Mouse (Mus musculus): Measurements from ENCODE around the gene Scfd1. TPM values are rescaled to one million over a fixed set of nuclear protein-coding genes. Genes with fewer than 3 reads are reported as not detected.

The Scfd1 gene
- polyA plus RNA-seq, 1 experiment: 5.5 TPM

DNA sequence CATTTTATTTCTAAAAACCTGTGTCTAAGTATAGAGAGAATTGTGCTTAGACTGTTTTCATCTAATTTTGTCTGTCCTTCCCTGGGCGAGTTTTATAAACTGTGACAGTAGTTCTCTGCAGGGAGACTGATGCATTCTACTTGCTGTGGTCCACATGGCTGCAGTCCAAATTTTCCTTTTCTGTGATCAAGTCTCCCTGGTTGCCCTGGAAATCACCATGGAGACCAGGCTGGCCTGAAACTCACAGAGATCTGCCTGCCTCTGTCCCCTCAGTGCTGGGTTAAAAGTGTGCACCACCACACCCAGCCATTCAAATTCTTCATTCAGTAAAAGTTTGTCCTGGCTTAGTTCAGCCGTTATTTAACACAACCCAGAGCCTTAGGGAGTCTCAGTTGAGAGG, 60.2 kb downstream of the Scfd1 start:
- H3K27me3 ChIP-seq (ENCODE audit: control insufficient read depth, insufficient read depth, low read length): no peaks in the 10 kb centered on the region
- peaks cover 47% of the 10 kb centered on the region for H3K36me3 ChIP-seq (ENCODE audit: control insufficient read depth, insufficient read depth, low read length)
- no peaks in the 10 kb centered on the region for H3K4me1 ChIP-seq (ENCODE audit: control insufficient read depth, insufficient read depth, insufficient read length, low read length)
- no peak for TF ChIP-seq POLR2A (IDR thresholded peaks at IDR 0.05; ENCODE audit: low read depth, low read length)
- TF ChIP-seq CTCF (IDR thresholded peaks at IDR 0.05; ENCODE audit: extremely low read depth, insufficient read length, insufficient replicate concordance, low read depth, low read length): no peak
- no peak overlapping the region for H3K4me3 ChIP-seq (ENCODE audit: low read depth, low read length)
- no peak overlapping the region for H3K27ac ChIP-seq (ENCODE audit: insufficient read depth, low read depth, low read length)
- 87% methylated on average over 2 of the region's 2 CpGs for WGBS

DNA sequence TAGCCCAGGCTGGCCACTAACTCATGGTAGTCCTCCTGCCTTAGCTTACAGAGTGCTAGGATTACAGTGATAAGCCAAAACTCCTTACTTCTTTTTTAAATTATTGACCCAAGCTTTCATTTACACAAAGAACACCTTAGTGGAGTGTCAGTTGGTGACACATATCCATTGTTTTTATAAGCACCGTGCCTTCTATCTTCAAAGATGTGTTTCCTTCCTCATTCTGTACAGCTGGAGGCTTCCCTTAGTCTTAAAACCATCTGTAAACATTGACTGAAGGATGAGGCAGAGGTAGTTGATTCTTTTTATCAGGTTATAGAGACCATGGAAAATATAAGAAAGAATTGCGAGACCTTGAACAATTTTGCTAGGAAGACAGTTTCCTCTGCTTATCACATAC, 61.0 kb downstream of the Scfd1 start:
- WGBS: 80% methylated on average over 2 of the region's 2 CpGs

DNA sequence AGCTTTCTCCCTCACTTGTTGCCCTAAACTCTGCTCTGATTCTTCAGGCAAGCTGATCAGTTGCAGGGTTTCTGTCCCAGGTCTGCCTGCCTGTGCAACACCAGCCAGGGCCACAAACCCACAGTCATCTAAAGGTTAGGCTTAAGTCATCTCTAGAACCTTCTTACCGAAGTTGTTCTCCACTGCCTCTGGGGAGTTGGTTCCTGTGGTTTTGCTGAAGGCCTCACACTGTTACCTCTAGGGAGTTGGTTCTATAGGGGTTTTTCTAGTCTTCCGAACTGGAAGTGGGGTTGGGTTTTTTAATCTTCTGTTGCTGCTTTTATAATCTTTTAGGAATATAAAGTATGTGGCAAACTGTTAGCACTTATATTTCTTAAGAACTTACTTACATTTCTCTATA, 72.0 kb downstream of the Scfd1 start:
- peaks cover 47% of the 10 kb centered on the region for H3K36me3 ChIP-seq (ENCODE audit: control insufficient read depth, insufficient read depth, low read length)
- 88% methylated on average over 2 of the region's 2 CpGs for WGBS
- no peak overlapping the region for H3K27ac ChIP-seq (ENCODE audit: insufficient read depth, low read depth, low read length)
- H3K27me3 ChIP-seq (ENCODE audit: control insufficient read depth, insufficient read depth, low read length): no peaks in the 10 kb centered on the region
- TF ChIP-seq POLR2A (IDR thresholded peaks at IDR 0.05; ENCODE audit: low read depth, low read length) (no peak), CTCF (IDR thresholded peaks at IDR 0.05; ENCODE audit: extremely low read depth, insufficient read length, insufficient replicate concordance, low read depth, low read length) (no peak)
- H3K4me3 ChIP-seq (ENCODE audit: low read depth, low read length): no peak overlapping the region
- H3K4me1 ChIP-seq (ENCODE audit: control insufficient read depth, insufficient read depth, insufficient read length, low read length): no peaks in the 10 kb centered on the region

More for the DNA sequence above, 61.0 kb downstream of the Scfd1 start:
- H3K27me3 ChIP-seq (ENCODE audit: control insufficient read depth, insufficient read depth, low read length): no peaks in the 10 kb centered on the region
- H3K4me1 ChIP-seq (ENCODE audit: control insufficient read depth, insufficient read depth, insufficient read length, low read length): no peaks in the 10 kb centered on the region
- TF ChIP-seq CTCF (IDR thresholded peaks at IDR 0.05; ENCODE audit: extremely low read depth, insufficient read length, insufficient replicate concordance, low read depth, low read length) (no peak), POLR2A (IDR thresholded peaks at IDR 0.05; ENCODE audit: low read depth, low read length) (no peak)
- H3K36me3 ChIP-seq (ENCODE audit: control insufficient read depth, insufficient read depth, low read length): peaks cover 41% of the 10 kb centered on the region
- no peak overlapping the region for H3K4me3 ChIP-seq (ENCODE audit: low read depth, low read length)
- no peak overlapping the region for H3K27ac ChIP-seq (ENCODE audit: insufficient read depth, low read depth, low read length)

DNA sequence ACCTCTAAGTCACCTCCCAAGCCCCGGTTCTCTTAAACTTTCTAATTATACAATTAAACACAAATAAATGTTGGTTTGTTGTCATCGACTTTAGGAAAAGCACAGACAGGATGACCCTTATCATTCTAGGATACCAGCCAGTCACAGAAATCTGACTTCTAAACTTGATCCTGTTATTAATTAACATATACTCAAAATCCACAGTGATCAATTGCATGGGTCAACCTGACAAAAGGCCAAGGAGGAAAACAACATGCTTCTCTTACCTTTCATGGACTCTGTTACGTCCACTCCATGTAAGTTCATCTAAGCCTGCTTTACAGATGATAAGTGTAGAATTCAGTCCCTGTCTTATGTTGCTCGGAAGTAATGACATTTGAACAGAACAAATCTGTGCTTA, 93.6 kb downstream of the Scfd1 start:
- no peaks in the 10 kb centered on the region for H3K4me1 ChIP-seq (ENCODE audit: control insufficient read depth, insufficient read depth, insufficient read length, low read length)
- H3K4me3 ChIP-seq (ENCODE audit: low read depth, low read length): no peak overlapping the region
- H3K36me3 ChIP-seq (ENCODE audit: control insufficient read depth, insufficient read depth, low read length): no peaks in the 10 kb centered on the region
- H3K27ac ChIP-seq (ENCODE audit: insufficient read depth, low read depth, low read length): no peak overlapping the region
- no peaks in the 10 kb centered on the region for H3K27me3 ChIP-seq (ENCODE audit: control insufficient read depth, insufficient read depth, low read length)
- TF ChIP-seq POLR2A (IDR thresholded peaks at IDR 0.05; ENCODE audit: low read depth, low read length): no peak
- TF ChIP-seq CTCF (IDR thresholded peaks at IDR 0.05; ENCODE audit: extremely low read depth, insufficient read length, insufficient replicate concordance, low read depth, low read length): no peak
- WGBS: 80% methylated on average over 4 of the region's 4 CpGs

DNA sequence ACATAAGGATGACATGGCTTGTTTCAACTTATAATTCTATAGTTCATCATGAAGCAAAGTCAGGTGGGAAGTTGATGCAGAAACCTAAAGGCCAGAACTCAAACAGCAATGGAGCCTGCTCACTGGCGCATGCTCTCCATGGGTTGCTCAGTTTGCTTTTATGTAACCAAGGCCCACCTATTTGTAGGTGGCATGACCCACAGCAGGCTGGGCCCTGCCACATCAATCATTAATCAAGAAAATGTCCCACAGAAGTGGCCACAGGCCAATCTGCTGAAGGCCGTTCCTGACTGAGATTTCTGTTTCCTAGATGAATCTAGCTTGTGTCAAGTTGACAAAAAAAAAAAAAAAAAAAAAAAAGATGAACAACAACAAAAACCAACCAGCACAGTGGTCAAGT, 103.9 kb downstream of the Scfd1 start:
- Histone ChIP-seq H3K4me3 (ENCODE audit: low read depth, low read length) (no peak overlapping the region), H3K27ac (ENCODE audit: insufficient read depth, low read depth, low read length) (no peak overlapping the region), H3K4me1 (ENCODE audit: control insufficient read depth, insufficient read depth, insufficient read length, low read length) (no peaks in the 10 kb centered on the region), H3K36me3 (ENCODE audit: control insufficient read depth, insufficient read depth, low read length) (no peaks in the 10 kb centered on the region), H3K27me3 (ENCODE audit: control insufficient read depth, insufficient read depth, low read length) (no peaks in the 10 kb centered on the region)
- TF ChIP-seq POLR2A (IDR thresholded peaks at IDR 0.05; ENCODE audit: low read depth, low read length) (no peak), CTCF (IDR thresholded peaks at IDR 0.05; ENCODE audit: extremely low read depth, insufficient read length, insufficient replicate concordance, low read depth, low read length) (no peak)
- 72% methylated on average over 2 of the region's 2 CpGs for WGBS

DNA sequence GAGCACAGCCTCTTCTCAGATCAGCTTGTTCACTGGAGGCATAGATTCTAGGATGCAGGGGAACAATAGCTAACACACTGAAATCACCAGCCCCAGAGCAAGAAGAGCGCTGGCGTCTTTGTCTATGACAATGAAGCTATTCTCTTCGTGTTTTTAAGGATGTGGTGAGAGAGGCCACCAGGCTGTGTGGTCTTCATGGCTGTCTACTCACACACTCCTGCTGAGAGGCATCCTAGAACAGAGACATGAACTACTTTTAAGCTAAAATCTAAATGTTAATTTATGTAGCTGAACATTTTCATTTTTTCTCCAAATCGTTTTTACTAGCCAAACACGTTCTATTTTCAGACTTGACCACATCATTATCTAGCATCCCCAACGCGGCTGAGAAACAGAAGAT, 114.7 kb downstream of the Scfd1 start:
- H3K27me3 ChIP-seq (ENCODE audit: control insufficient read depth, insufficient read depth, low read length): no peaks in the 10 kb centered on the region; the same call in 1 of the 2 replicates
- no peak overlapping the region for H3K27ac ChIP-seq (ENCODE audit: insufficient read depth, low read depth, low read length)
- H3K4me3 ChIP-seq (ENCODE audit: low read depth, low read length): no peak overlapping the region
- no peak for TF ChIP-seq CTCF (IDR thresholded peaks at IDR 0.05; ENCODE audit: extremely low read depth, insufficient read length, insufficient replicate concordance, low read depth, low read length)
- TF ChIP-seq POLR2A (IDR thresholded peaks at IDR 0.05; ENCODE audit: low read depth, low read length): no peak
- H3K4me1 ChIP-seq (ENCODE audit: control insufficient read depth, insufficient read depth, insufficient read length, low read length): no peaks in the 10 kb centered on the region
- WGBS: 85% methylated on average over 7 of the region's 7 CpGs
- H3K36me3 ChIP-seq (ENCODE audit: control insufficient read depth, insufficient read depth, low read length): no peaks in the 10 kb centered on the region

DNA sequence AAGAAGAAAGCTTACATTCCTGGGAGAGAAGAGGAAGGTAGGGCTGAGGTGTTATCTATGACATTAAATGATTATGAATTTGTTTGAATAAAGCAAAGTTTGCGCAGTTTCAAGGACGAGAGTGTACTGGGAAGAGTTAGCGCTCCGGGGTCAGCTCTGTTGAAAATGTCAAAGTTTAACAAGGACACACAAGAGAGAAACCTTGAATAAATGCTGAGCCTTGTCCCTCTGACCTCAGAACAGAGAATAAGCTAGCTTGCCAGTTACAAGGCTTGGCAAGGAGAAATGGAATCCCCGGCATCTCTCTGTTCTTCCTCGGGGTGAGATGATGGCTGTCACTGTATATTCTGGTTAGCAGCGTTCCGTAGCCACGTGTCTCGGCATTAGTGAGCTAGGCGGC, 116.2 kb downstream of the Scfd1 start:
- Histone ChIP-seq H3K27me3 (ENCODE audit: control insufficient read depth, insufficient read depth, low read length) (no peaks in the 10 kb centered on the region; the same call in 1 of the 2 replicates), H3K4me3 (ENCODE audit: low read depth, low read length) (no peak overlapping the region), H3K27ac (ENCODE audit: insufficient read depth, low read depth, low read length) (no peak overlapping the region), H3K4me1 (ENCODE audit: control insufficient read depth, insufficient read depth, insufficient read length, low read length) (no peaks in the 10 kb centered on the region), H3K36me3 (ENCODE audit: control insufficient read depth, insufficient read depth, low read length) (no peaks in the 10 kb centered on the region)
- 56% methylated on average over 11 of the region's 11 CpGs for WGBS
- TF ChIP-seq CTCF (IDR thresholded peaks at IDR 0.05; ENCODE audit: extremely low read depth, insufficient read length, insufficient replicate concordance, low read depth, low read length) (no peak), POLR2A (IDR thresholded peaks at IDR 0.05; ENCODE audit: low read depth, low read length) (no peak)

DNA sequence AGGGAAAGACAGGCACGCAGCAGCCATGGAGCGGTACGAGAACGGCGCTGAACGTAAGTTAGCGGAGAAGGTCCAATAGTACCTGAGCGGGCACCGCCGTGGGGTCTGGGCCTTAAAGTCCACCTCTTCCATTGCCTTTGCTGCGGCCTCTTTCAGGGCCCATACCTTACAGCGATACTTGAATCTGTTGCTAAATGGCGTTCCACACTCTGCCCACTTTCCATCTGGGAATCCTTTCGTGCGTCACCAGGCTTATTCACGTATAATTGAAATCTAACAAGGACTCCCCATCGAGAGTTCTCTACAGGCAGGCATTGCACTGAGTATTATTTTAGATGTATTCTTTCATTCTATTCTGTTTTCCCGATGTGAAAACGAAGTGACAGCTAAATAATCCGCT, 117.3 kb downstream of the Scfd1 start:
- Histone ChIP-seq H3K36me3 (ENCODE audit: control insufficient read depth, insufficient read depth, low read length) (no peaks in the 10 kb centered on the region), H3K4me1 (ENCODE audit: control insufficient read depth, insufficient read depth, insufficient read length, low read length) (no peaks in the 10 kb centered on the region), H3K27ac (ENCODE audit: insufficient read depth, low read depth, low read length) (no peak overlapping the region), H3K27me3 (ENCODE audit: control insufficient read depth, insufficient read depth, low read length) (no peaks in the 10 kb centered on the region; the same call in 1 of the 2 replicates), H3K4me3 (ENCODE audit: low read depth, low read length) (no peak overlapping the region)
- 95% methylated on average over 20 of the region's 20 CpGs for WGBS
- TF ChIP-seq CTCF (IDR thresholded peaks at IDR 0.05; ENCODE audit: extremely low read depth, insufficient read length, insufficient replicate concordance, low read depth, low read length) (no peak), POLR2A (IDR thresholded peaks at IDR 0.05; ENCODE audit: low read depth, low read length) (no peak)

Other genes with a start within 250 kb of the Scfd1 start
- 0.06 and 0.24 TPM in 2 replicates for gene G2e3, start 29.4 kb upstream of the Scfd1 start, polyA plus RNA-seq (2012; rRNA removed)
- gene Coch, start 215.8 kb downstream of the Scfd1 start, polyA plus RNA-seq (2012; rRNA removed): 0.22 and 0.24 TPM in 2 replicates

All from small intestine, adult 2 months (tissue).